Mouse (Mus musculus): ENCODE results near the gene Ccnyl1. TPM values are rescaled to one million over a fixed set of nuclear protein-coding genes. Genes with fewer than 3 reads are reported as not detected.
"Not testable (repeated sequence)": the region's sequence is repeated elsewhere in the genome, so short reads cannot be mapped to it uniquely, and the experiment has no call there.

Gene Ccnyl1
- 4.5 and 4.6 TPM in 2 replicates for polyA plus RNA-seq (2015; fragmentation: Nextera tagmentation; extraction: Ambion mirVana)

GRCm38 (mm10) chr1:64690213-64691013, at the start of gene Ccnyl1:
Ccnyl1 (plus strand) TSS chr1:64690455.
- H3K27ac ChIP-seq (ENCODE audit: low read depth, low read length), result peak within 1 kb of the TSS; percentile 79
- whole genome bisulfite sequencing, result under 1% methylated on average over 48 of the region's 71 CpGs
- H3K36me3 ChIP-seq (ENCODE audit: control insufficient read depth, insufficient read depth, low read length), result no peaks in the 10 kb centered on the region
- H3K9me3 ChIP-seq (ENCODE audit: control insufficient read depth, low read length), result no peaks in the 10 kb centered on the region
- peak within 1 kb of the TSS; percentile 97 for H3K4me2 ChIP-seq (ENCODE audit: low read length)
- peaks cover 28% of the 10 kb centered on the region for H3K4me1 ChIP-seq (ENCODE audit: control insufficient read depth, insufficient read depth, low read depth, low read length)
- H3K4me3 ChIP-seq (ENCODE audit: low read length), result peak within 1 kb of the TSS; percentile 92
- H3K9ac ChIP-seq (ENCODE audit: low read depth, low read length), result peak within 1 kb of the TSS; percentile 87
- peak; percentile 100 for ATAC-seq
- no peaks in the 10 kb centered on the region for H3K27me3 ChIP-seq (replicated peaks; ENCODE audit: control insufficient read depth, insufficient read depth, low read length)

DNA sequence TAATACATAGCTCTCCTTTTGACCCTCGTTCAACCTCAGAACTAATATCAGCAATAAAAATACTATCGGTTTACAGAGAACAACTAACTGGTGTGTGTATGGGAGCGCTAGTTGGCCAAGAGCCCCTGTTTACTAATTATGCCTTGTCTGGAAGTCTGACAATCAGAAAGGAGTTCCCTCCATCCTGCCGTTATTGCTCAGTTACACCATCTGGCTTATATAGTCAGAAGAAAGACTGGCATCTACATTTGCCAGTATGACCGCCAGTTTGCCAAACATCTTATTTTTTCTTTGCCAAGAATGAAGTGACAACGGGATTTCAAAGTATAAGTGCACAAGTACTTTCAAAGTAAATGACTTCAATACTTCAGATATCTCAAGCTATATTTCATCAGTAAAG, 49.2 kb upstream of the Ccnyl1 start:
- H3K4me2 ChIP-seq (ENCODE audit: low read length), result no peak overlapping the region
- H3K27me3 ChIP-seq (replicated peaks; ENCODE audit: control insufficient read depth, insufficient read depth, low read length), result no peaks in the 10 kb centered on the region
- ATAC-seq, result no peak
- H3K9ac ChIP-seq (ENCODE audit: low read depth, low read length), result no peak overlapping the region
- no peaks in the 10 kb centered on the region for H3K9me3 ChIP-seq (ENCODE audit: control insufficient read depth, low read length)
- no peak overlapping the region for H3K4me3 ChIP-seq (ENCODE audit: low read length)
- no peaks in the 10 kb centered on the region for H3K36me3 ChIP-seq (ENCODE audit: control insufficient read depth, insufficient read depth, low read length)
- WGBS, result 86% methylated on average over 6 of the region's 6 CpGs
- H3K4me1 ChIP-seq (ENCODE audit: control insufficient read depth, insufficient read depth, low read depth, low read length), result no peaks in the 10 kb centered on the region
- no peak overlapping the region for H3K27ac ChIP-seq (ENCODE audit: low read depth, low read length)

DNA sequence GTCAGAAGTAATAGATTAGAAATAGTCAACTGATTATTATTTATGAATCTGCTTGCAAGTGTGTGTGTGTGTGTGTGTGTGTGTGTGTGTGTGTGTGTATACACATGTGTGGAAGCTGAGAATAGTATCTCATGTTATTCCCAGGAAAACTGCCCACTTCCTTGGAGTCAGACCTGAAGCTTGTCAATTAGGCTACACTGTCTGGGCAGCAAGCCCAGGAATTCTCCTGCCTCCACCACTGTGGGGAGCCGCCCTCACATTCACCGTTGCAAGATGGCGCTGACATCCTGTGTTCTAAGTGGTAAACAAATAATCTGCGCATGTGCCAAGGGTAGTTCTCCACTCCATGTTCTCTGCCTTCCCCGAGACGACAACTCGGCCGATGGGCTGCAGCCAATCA, 47.7 kb upstream of the Ccnyl1 start:
- not testable (repeated sequence) for H3K9ac ChIP-seq (ENCODE audit: low read depth, low read length); H3K36me3 ChIP-seq (ENCODE audit: control insufficient read depth, insufficient read depth, low read length); H3K4me3 ChIP-seq (ENCODE audit: low read length); H3K4me1 ChIP-seq (ENCODE audit: control insufficient read depth, insufficient read depth, low read depth, low read length); H3K27ac ChIP-seq (ENCODE audit: low read depth, low read length); H3K27me3 ChIP-seq (replicated peaks; ENCODE audit: control insufficient read depth, insufficient read depth, low read length); H3K9me3 ChIP-seq (ENCODE audit: control insufficient read depth, low read length); ATAC-seq; H3K4me2 ChIP-seq (ENCODE audit: low read length)
- WGBS, result 92% methylated on average over 8 of the region's 8 CpGs

DNA sequence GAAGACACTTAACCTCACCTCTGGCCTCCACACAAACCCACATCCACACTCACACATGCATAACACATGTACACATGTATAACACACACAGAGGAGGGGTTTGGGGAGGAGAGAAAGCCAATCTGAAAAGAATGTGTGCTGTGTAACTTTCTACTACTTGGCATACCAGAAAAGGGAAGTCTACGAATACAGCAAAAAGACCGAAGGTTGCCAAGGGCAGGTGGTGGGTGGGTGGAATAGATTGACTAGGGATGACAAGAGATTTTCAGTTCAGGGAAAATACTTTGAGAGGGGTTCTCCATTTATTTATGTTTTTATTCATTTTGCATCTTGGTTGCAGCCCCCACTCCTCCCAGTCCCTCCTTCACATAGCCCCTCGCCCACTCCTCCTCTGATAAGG, 45.7 kb upstream of the Ccnyl1 start:
- ATAC-seq, result no peak
- Histone ChIP-seq H3K4me2 (ENCODE audit: low read length) (no peak overlapping the region), H3K36me3 (ENCODE audit: control insufficient read depth, insufficient read depth, low read length) (no peaks in the 10 kb centered on the region), H3K4me1 (ENCODE audit: control insufficient read depth, insufficient read depth, low read depth, low read length) (no peaks in the 10 kb centered on the region), H3K4me3 (ENCODE audit: low read length) (no peak overlapping the region), H3K27me3 (replicated peaks; ENCODE audit: control insufficient read depth, insufficient read depth, low read length) (no peaks in the 10 kb centered on the region), H3K9ac (ENCODE audit: low read depth, low read length) (no peak overlapping the region), H3K27ac (ENCODE audit: low read depth, low read length) (no peak overlapping the region), H3K9me3 (ENCODE audit: control insufficient read depth, low read length) (no peaks in the 10 kb centered on the region)
- WGBS, result 89% methylated on average over 3 of the region's 3 CpGs

GRCm38 (mm10) chr1:64649362-64650124, 40.7 kb upstream of the Ccnyl1 start:
- Histone ChIP-seq H3K27ac (ENCODE audit: low read depth, low read length) (no peak overlapping the region), H3K9me3 (ENCODE audit: control insufficient read depth, low read length) (no peaks in the 10 kb centered on the region), H3K4me1 (ENCODE audit: control insufficient read depth, insufficient read depth, low read depth, low read length) (no peaks in the 10 kb centered on the region), H3K4me2 (ENCODE audit: low read length) (no peak overlapping the region), H3K36me3 (ENCODE audit: control insufficient read depth, insufficient read depth, low read length) (no peaks in the 10 kb centered on the region), H3K9ac (ENCODE audit: low read depth, low read length) (no peak overlapping the region), H3K4me3 (ENCODE audit: low read length) (no peak overlapping the region), H3K27me3 (replicated peaks; ENCODE audit: control insufficient read depth, insufficient read depth, low read length) (no peaks in the 10 kb centered on the region)
- no peak for ATAC-seq
- WGBS, result 79% methylated on average over 11 of the region's 11 CpGs

GRCm38 (mm10) chr1:64653701-64654100, 36.6 kb upstream of the Ccnyl1 start:
- ATAC-seq, result no peak
- 97% methylated on average over 6 of the region's 6 CpGs for WGBS
- Histone ChIP-seq H3K36me3 (ENCODE audit: control insufficient read depth, insufficient read depth, low read length) (no peaks in the 10 kb centered on the region), H3K9ac (ENCODE audit: low read depth, low read length) (no peak overlapping the region), H3K27me3 (replicated peaks; ENCODE audit: control insufficient read depth, insufficient read depth, low read length) (no peaks in the 10 kb centered on the region), H3K27ac (ENCODE audit: low read depth, low read length) (no peak overlapping the region), H3K4me1 (ENCODE audit: control insufficient read depth, insufficient read depth, low read depth, low read length) (no peaks in the 10 kb centered on the region), H3K4me3 (ENCODE audit: low read length) (no peak overlapping the region), H3K4me2 (ENCODE audit: low read length) (no peak overlapping the region), H3K9me3 (ENCODE audit: control insufficient read depth, low read length) (no peaks in the 10 kb centered on the region)

- Histone ChIP-seq H3K4me1 (ENCODE audit: control insufficient read depth, insufficient read depth, low read depth, low read length) (no peaks in the 10 kb centered on the region), H3K4me2 (ENCODE audit: low read length) (no peak overlapping the region), H3K9me3 (ENCODE audit: control insufficient read depth, low read length) (no peaks in the 10 kb centered on the region), H3K27me3 (replicated peaks; ENCODE audit: control insufficient read depth, insufficient read depth, low read length) (no peaks in the 10 kb centered on the region), H3K4me3 (ENCODE audit: low read length) (no peak overlapping the region), H3K9ac (ENCODE audit: low read depth, low read length) (no peak overlapping the region), H3K36me3 (ENCODE audit: control insufficient read depth, insufficient read depth, low read length) (no peaks in the 10 kb centered on the region), H3K27ac (ENCODE audit: low read depth, low read length) (no peak overlapping the region)
- 3% methylated on average over 1 of the region's 1 CpGs for WGBS
- no peak for ATAC-seq
Measured at GRCm38 (mm10) chr1:64655415-64655814, 34.8 kb upstream of the Ccnyl1 start.

- no peaks in the 10 kb centered on the region for H3K27me3 ChIP-seq (replicated peaks; ENCODE audit: control insufficient read depth, insufficient read depth, low read length)
- H3K4me3 ChIP-seq (ENCODE audit: low read length), result no peak overlapping the region
- no peak for ATAC-seq
- 88% methylated on average over 3 of the region's 3 CpGs for WGBS
- H3K4me2 ChIP-seq (ENCODE audit: low read length), result no peak overlapping the region
- H3K36me3 ChIP-seq (ENCODE audit: control insufficient read depth, insufficient read depth, low read length), result no peaks in the 10 kb centered on the region
- no peak overlapping the region for H3K27ac ChIP-seq (ENCODE audit: low read depth, low read length)
- H3K4me1 ChIP-seq (ENCODE audit: control insufficient read depth, insufficient read depth, low read depth, low read length), result no peaks in the 10 kb centered on the region
- H3K9me3 ChIP-seq (ENCODE audit: control insufficient read depth, low read length), result no peaks in the 10 kb centered on the region
- H3K9ac ChIP-seq (ENCODE audit: low read depth, low read length), result no peak overlapping the region
Measured at GRCm38 (mm10) chr1:64656423-64657129, 33.7 kb upstream of the Ccnyl1 start.

- no peak for ATAC-seq
- H3K4me1 ChIP-seq (ENCODE audit: control insufficient read depth, insufficient read depth, low read depth, low read length), result no peaks in the 10 kb centered on the region
- no peaks in the 10 kb centered on the region for H3K36me3 ChIP-seq (ENCODE audit: control insufficient read depth, insufficient read depth, low read length)
- H3K27me3 ChIP-seq (replicated peaks; ENCODE audit: control insufficient read depth, insufficient read depth, low read length), result no peaks in the 10 kb centered on the region
- no peaks in the 10 kb centered on the region for H3K9me3 ChIP-seq (ENCODE audit: control insufficient read depth, low read length)
- no peak overlapping the region for H3K4me3 ChIP-seq (ENCODE audit: low read length)
- 74% methylated on average over 7 of the region's 7 CpGs for WGBS
- H3K9ac ChIP-seq (ENCODE audit: low read depth, low read length), result no peak overlapping the region
- H3K4me2 ChIP-seq (ENCODE audit: low read length), result no peak overlapping the region
- no peak overlapping the region for H3K27ac ChIP-seq (ENCODE audit: low read depth, low read length)
Measured at GRCm38 (mm10) chr1:64658876-64659275, 31.4 kb upstream of the Ccnyl1 start.

Data from hindbrain, embryonic 16.5 days (tissue).